ENCODE assay signal across 32 mouse cellular contexts in genomic region chr15:95871631-95872030, GRCm38 (mm10).
DNase-seq lines count a peak whose midpoint lies in the region; ATAC-seq and TF ChIP-seq lines count a peak whose summit lies in the region.
"Had no signal": no experiment of that assay in that cellular context is flagged by ENCODE, and none has a peak within 500 bp of the region (broad histone marks: within the 10 kb centered on the region; RNA-seq: fewer than 3 reads in every experiment).

No protein-coding gene starts in this region.

- no peak for TF ChIP-seq CTCF in kidney, postnatal 0 days (IDR thresholded peaks at IDR 0.05; ENCODE audit: low read depth)

- peak overlapping the region; percentile 46 to 85 for H3K27ac ChIP-seq in heart, embryonic 14.5 days (replicated peaks in 1 of 2; ENCODE audit: control insufficient read depth in 1 of 2, insufficient read depth in 1 of 2, low read depth in 2 of 2, low read length in 2 of 2)
- H3K27ac ChIP-seq in kidney, postnatal 0 days = 0 out of 2 replicates have a peak overlapping the region, but pooled peaks have one; percentile 19
- H3K27ac ChIP-seq in kidney, embryonic 16.5 days (ENCODE audit: low read length) = no peak overlapping the region
- H3K27ac ChIP-seq: embryonic facial prominence, embryonic 12.5 days; forebrain, embryonic 10.5 days; forebrain, embryonic 15.5 days; hindbrain, embryonic 10.5 days; hindbrain, embryonic 15.5 days; liver, embryonic 12.5 days; midbrain, embryonic 15.5 days; neural tube, embryonic 15.5 days; stomach, embryonic 15.5 days had no signal

- WGBS in heart, embryonic 14.5 days = 27% methylated on average over 15 of the region's 15 CpGs
- WGBS in kidney, postnatal 0 days = 74% methylated on average over 15 of the region's 15 CpGs
- WGBS in kidney, embryonic 16.5 days = 70% methylated on average over 15 of the region's 15 CpGs

- peak overlapping the region; percentile 45; the same call in 1 of the 2 replicates for H3K9ac ChIP-seq in heart, embryonic 14.5 days (ENCODE audit: low read length)
- no peak overlapping the region for H3K9ac ChIP-seq in kidney, postnatal 0 days (ENCODE audit: low read depth, low read length)
- no peak overlapping the region for H3K9ac ChIP-seq in kidney, embryonic 16.5 days (replicated peaks; ENCODE audit: low read length)
- H3K9ac ChIP-seq: embryonic facial prominence, embryonic 12.5 days; forebrain, embryonic 15.5 days; hindbrain, embryonic 15.5 days; liver, embryonic 12.5 days; liver, postnatal 0 days; midbrain, embryonic 15.5 days; neural tube, embryonic 15.5 days; stomach, embryonic 15.5 days had no signal

- peak overlapping the region; percentile 53 for H3K4me2 ChIP-seq in heart, embryonic 14.5 days (ENCODE audit: low read length)
- no peak overlapping the region for H3K4me2 ChIP-seq in kidney, postnatal 0 days (ENCODE audit: low read length)
- H3K4me2 ChIP-seq in kidney, embryonic 16.5 days (replicated peaks; ENCODE audit: low read depth, low read length) = no peak overlapping the region
- H3K4me2 ChIP-seq: embryonic facial prominence, embryonic 12.5 days; forebrain, embryonic 15.5 days; hindbrain, embryonic 15.5 days; liver, embryonic 12.5 days; midbrain, embryonic 15.5 days; neural tube, embryonic 15.5 days; stomach, embryonic 15.5 days had no signal

- H3K4me1 ChIP-seq in heart, embryonic 14.5 days (ENCODE audit: control insufficient read depth in 2 of 2, insufficient read depth in 2 of 2, low read length in 2 of 2) = peaks cover 16 to 25% of the 10 kb centered on the region in 2 experiments
- H3K4me1 ChIP-seq in kidney, postnatal 0 days (replicated peaks; ENCODE audit: insufficient read depth, low read length) = no peaks in the 10 kb centered on the region
- peaks cover 5% of the 10 kb centered on the region; the same call in 1 of the 2 replicates for H3K4me1 ChIP-seq in kidney, embryonic 16.5 days (ENCODE audit: insufficient read depth, low read length)
- H3K4me1 ChIP-seq: forebrain, embryonic 10.5 days; forebrain, embryonic 15.5 days; hindbrain, embryonic 15.5 days; midbrain, embryonic 15.5 days; neural tube, embryonic 15.5 days; stomach, embryonic 15.5 days had no signal

- no peaks in the 10 kb centered on the region for H3K9me3 ChIP-seq in heart, embryonic 14.5 days (ENCODE audit: control insufficient read depth, low read length)
- H3K9me3 ChIP-seq in kidney, postnatal 0 days (replicated peaks; ENCODE audit: low read length) = no peaks in the 10 kb centered on the region
- H3K9me3 ChIP-seq in kidney, embryonic 16.5 days (ENCODE audit: low read length) = no peaks in the 10 kb centered on the region
- H3K9me3 ChIP-seq: embryonic facial prominence, embryonic 12.5 days; forebrain, embryonic 10.5 days; forebrain, embryonic 15.5 days; hindbrain, embryonic 10.5 days; hindbrain, embryonic 15.5 days; liver, embryonic 12.5 days; midbrain, embryonic 15.5 days; neural tube, embryonic 15.5 days; stomach, embryonic 15.5 days had no signal

- peak; percentile 82 for DNase-seq in heart, adult 11 months
- DNase-seq in heart, adult 9 months (ENCODE audit: low spot score in 2 of 2) = no peak
- DNase-seq in heart, postnatal 10 days = no peak
- DNase-seq in kidney, postnatal 0 days (ENCODE audit: low spot score) = no peak
- peak; percentile 47 for DNase-seq in 3T3-L1 (ENCODE audit: low read depth, low spot score)
- DNase-seq: adrenal gland, postnatal 14 days; cerebellum, adult 11 months; cerebellum, adult 9-10 months; cerebellum, postnatal 36 days; embryo, embryonic 11 days; gastrocnemius, postnatal 25 days; kidney, adult 2 months; kidney, postnatal 10 days; layer of hippocampus, postnatal 36 days; left cerebral cortex, postnatal 4 days; liver, postnatal 0 days; right cerebral cortex, postnatal 25 days; thymus, postnatal 14 days had no signal

- peak; percentile 71 for ATAC-seq in heart, embryonic 14.5 days (ENCODE audit: insufficient number of reproducible peaks, insufficient read depth, low FRiP score, low read depth)
- no peak for ATAC-seq in kidney, postnatal 0 days (replicated peaks; ENCODE audit: low FRiP score, low read depth)
- ATAC-seq in kidney, embryonic 16.5 days (ENCODE audit: low FRiP score, low TSS enrichment) = no peak
- no peak for ATAC-seq in granulocyte monocyte progenitor cell, adult 5-6 weeks (replicated peaks; ENCODE audit: poor library complexity, severe bottlenecking)
- ATAC-seq: forebrain, embryonic 15.5 days; inflammation-experienced regulatory T-cells, adult 6 months; liver, postnatal 0 days; midbrain, embryonic 15.5 days had no signal

- no peaks in the 10 kb centered on the region for H3K36me3 ChIP-seq in heart, embryonic 14.5 days (ENCODE audit: control insufficient read depth, insufficient read depth, low read length)
- H3K36me3 ChIP-seq in kidney, postnatal 0 days (ENCODE audit: insufficient read depth, low read length) = no peaks in the 10 kb centered on the region
- no peaks in the 10 kb centered on the region for H3K36me3 ChIP-seq in kidney, embryonic 16.5 days (ENCODE audit: insufficient read depth, low read length)
- H3K36me3 ChIP-seq: embryonic facial prominence, embryonic 12.5 days; forebrain, embryonic 15.5 days; G1E; hindbrain, embryonic 10.5 days; hindbrain, embryonic 15.5 days; liver, embryonic 12.5 days; midbrain, embryonic 15.5 days; neural tube, embryonic 15.5 days; stomach, embryonic 15.5 days had no signal

- H3K27me3 ChIP-seq in heart, embryonic 14.5 days (ENCODE audit: control insufficient read depth, insufficient read depth, low read length) = no peaks in the 10 kb centered on the region
- H3K27me3 ChIP-seq in kidney, postnatal 0 days (ENCODE audit: insufficient read depth, low read length) = no peaks in the 10 kb centered on the region
- H3K27me3 ChIP-seq in kidney, embryonic 16.5 days (ENCODE audit: insufficient read depth, low read length) = no peaks in the 10 kb centered on the region
- H3K27me3 ChIP-seq: embryonic facial prominence, embryonic 12.5 days; forebrain, embryonic 15.5 days; hindbrain, embryonic 15.5 days; liver, embryonic 12.5 days; midbrain, embryonic 15.5 days; neural tube, embryonic 15.5 days; stomach, embryonic 15.5 days had no signal

- intact Hi-C loops in heart, postnatal 10 days (cut with DNase I) = no loop called here

- peak overlapping the region; percentile 12 to 28; a peak in 3 of 4 replicates for H3K4me3 ChIP-seq in heart, embryonic 14.5 days (ENCODE audit: control insufficient read depth in 1 of 2, insufficient read depth in 1 of 2, low read depth in 1 of 2, low read length in 2 of 2)
- H3K4me3 ChIP-seq in kidney, postnatal 0 days (replicated peaks; ENCODE audit: low read depth, low read length) = no peak overlapping the region
- no peak overlapping the region for H3K4me3 ChIP-seq in kidney, embryonic 16.5 days (ENCODE audit: low read length)
- H3K4me3 ChIP-seq: embryonic facial prominence, embryonic 12.5 days; forebrain, embryonic 10.5 days; forebrain, embryonic 15.5 days; hindbrain, embryonic 10.5 days; hindbrain, embryonic 15.5 days; liver, embryonic 12.5 days; midbrain, embryonic 15.5 days; neural tube, embryonic 15.5 days; stomach, embryonic 15.5 days had no signal

Comparison
In these comparisons a context has a peak if more than half of its experiments do, and no peak if none do; other contexts are left out.
1. DNase-seq: peak in heart, adult 11 months (single experiment) and 3T3-L1 (single experiment); none in heart, adult 9 months (0 of 2), heart, postnatal 10 days (0 of 2) and kidney, postnatal 0 days (single experiment).
2. H3K4me3 ChIP-seq: peak in heart, embryonic 14.5 days (2 of 2); none in kidney, postnatal 0 days (single experiment) and kidney, embryonic 16.5 days (single experiment).